Mouse (Mus musculus) heart, adult 11 months (tissue): ENCODE results near the gene Dppa2.
"Not testable (repeated sequence)": the region's sequence is repeated elsewhere in the genome, so short reads cannot be mapped to it uniquely, and the experiment has no call there.

Experiments
- DNase-seq: peaks from one replicate; pipeline ENCODE4 v3.0.0; 2022

Gene Dppa2

GRCm38 (mm10) chr16:48303509-48303908 is at the start of gene Dppa2:
Gene Dppa2, plus strand, starts transcription at chr16:48303908.
- DNase-seq = no peak

- DNase-seq = no peak
Observed at GRCm38 (mm10) chr16:48254584-48254983, 49.1 kb upstream of the Dppa2 start.

- DNase-seq = no peak
Observed at GRCm38 (mm10) chr16:48259519-48259918, 44.2 kb upstream of the Dppa2 start.

GRCm38 (mm10) chr16:48262901-48263300 is 40.8 kb upstream of the Dppa2 start:
- DNase-seq = peak; percentile 16

GRCm38 (mm10) chr16:48265856-48266255 is 37.9 kb upstream of the Dppa2 start:
- DNase-seq = peak; percentile 57

- DNase-seq = no peak
Observed at GRCm38 (mm10) chr16:48276940-48277339, 26.8 kb upstream of the Dppa2 start.

- DNase-seq = no peak
Observed at GRCm38 (mm10) chr16:48280883-48281282, 22.8 kb upstream of the Dppa2 start.

GRCm38 (mm10) chr16:48282801-48283200 is 20.9 kb upstream of the Dppa2 start:
- DNase-seq = no peak

- DNase-seq = no peak
Observed at GRCm38 (mm10) chr16:48283517-48283916, 20.2 kb upstream of the Dppa2 start, which contains the start of gene Dppa4. Gene Dppa4, plus strand, starts transcription at chr16:48283733.

- DNase-seq = no peak
Observed at GRCm38 (mm10) chr16:48285517-48285916, 18.2 kb upstream of the Dppa2 start.

- DNase-seq = no peak
Observed at GRCm38 (mm10) chr16:48297384-48298136, 6.1 kb upstream of the Dppa2 start.

- no peak for DNase-seq
Observed at GRCm38 (mm10) chr16:48299884-48300283, 3.8 kb upstream of the Dppa2 start.

- no peak for DNase-seq
Observed at GRCm38 (mm10) chr16:48303983-48304382, 275 bp downstream of the Dppa2 start.

GRCm38 (mm10) chr16:48308916-48309315 is 5.2 kb downstream of the Dppa2 start:
- not testable (repeated sequence) for DNase-seq

GRCm38 (mm10) chr16:48309912-48310630 is 6.4 kb downstream of the Dppa2 start:
- no peak for DNase-seq

- peak; percentile 56 for DNase-seq
Observed at GRCm38 (mm10) chr16:48315294-48315693, 11.6 kb downstream of the Dppa2 start.

- peak; percentile 22 for DNase-seq
Observed at GRCm38 (mm10) chr16:48320781-48321180, 17.1 kb downstream of the Dppa2 start.

GRCm38 (mm10) chr16:48323133-48323532 is 19.4 kb downstream of the Dppa2 start:
- DNase-seq = peak; percentile 40

GRCm38 (mm10) chr16:48323602-48324345 is 20.1 kb downstream of the Dppa2 start:
- peak; percentile 41 for DNase-seq

GRCm38 (mm10) chr16:48326903-48327302 is 23.2 kb downstream of the Dppa2 start:
- DNase-seq = peak; percentile 54

- no peak for DNase-seq
Observed at GRCm38 (mm10) chr16:48328420-48328819, 24.7 kb downstream of the Dppa2 start.

GRCm38 (mm10) chr16:48331822-48332221 is 28.1 kb downstream of the Dppa2 start:
- peak; percentile 77 for DNase-seq

GRCm38 (mm10) chr16:48335326-48335725 is 31.6 kb downstream of the Dppa2 start:
- DNase-seq = no peak
